Mouse (Mus musculus) cerebellum, postnatal 25 days (tissue): Measurements from ENCODE around the gene Gm1673.

ENCODE experiments used
- DNase-seq, 2 experiments: peaks; one replicate each; pipeline ENCODE4 v3.0.0; 2021; ENCODE audit warnings: mixed read lengths in 2 of 2

The Gm1673 gene

DNA sequence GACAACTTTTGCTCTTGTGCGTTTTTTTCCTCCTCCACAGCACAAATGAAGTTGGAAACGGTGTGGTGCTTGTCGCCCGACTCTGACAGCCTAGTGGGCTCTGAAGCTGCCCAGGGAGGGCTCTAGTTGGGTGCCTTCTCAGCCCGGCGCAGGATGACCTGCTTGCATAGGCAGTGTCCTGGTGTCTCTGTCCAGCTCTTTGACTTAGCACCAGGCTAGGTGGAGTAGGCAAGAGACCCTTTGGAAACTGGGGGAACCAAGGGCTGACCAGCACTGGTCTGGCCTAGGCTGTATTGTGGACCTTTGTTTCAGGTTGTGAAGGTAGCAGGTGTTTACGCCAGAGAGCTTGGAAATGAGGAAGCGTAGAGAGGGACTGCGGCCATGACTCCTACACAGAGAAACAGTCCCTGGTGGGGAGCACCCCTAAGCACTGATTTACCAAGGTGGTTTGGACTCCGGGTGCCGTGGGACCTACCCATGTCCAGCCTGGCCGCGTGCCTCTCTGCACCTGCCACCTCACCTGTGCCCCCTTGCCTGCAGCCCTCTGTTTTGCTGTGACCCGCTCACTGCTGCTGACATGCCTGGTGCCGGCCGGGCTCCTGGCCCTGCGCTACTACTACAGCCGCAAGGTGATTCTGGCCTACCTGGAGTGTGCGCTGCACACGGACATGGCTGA is 14.7 kb downstream of the Gm1673 start:
- DNase-seq = peak; percentile 44 to 51

DNA sequence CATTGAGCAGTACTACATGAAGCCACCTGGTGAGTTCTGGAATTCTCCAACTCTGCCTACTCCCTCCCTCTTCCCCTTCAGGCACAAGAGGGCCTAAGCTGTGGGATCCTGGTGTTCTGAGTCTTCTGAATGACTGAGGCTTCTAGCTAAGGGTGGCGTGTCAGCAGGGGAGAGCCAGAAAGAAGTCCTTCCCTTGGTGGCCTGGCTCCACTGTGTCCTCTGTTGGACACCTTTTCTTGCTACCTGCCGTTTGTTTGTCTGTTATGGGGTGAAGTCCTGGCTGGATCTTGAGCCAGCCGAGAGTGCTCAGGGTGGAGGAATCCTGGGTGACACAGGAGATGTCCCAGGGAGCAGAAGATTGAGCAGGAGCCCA is 15.3 kb downstream of the Gm1673 start:
- DNase-seq = no peak

DNA sequence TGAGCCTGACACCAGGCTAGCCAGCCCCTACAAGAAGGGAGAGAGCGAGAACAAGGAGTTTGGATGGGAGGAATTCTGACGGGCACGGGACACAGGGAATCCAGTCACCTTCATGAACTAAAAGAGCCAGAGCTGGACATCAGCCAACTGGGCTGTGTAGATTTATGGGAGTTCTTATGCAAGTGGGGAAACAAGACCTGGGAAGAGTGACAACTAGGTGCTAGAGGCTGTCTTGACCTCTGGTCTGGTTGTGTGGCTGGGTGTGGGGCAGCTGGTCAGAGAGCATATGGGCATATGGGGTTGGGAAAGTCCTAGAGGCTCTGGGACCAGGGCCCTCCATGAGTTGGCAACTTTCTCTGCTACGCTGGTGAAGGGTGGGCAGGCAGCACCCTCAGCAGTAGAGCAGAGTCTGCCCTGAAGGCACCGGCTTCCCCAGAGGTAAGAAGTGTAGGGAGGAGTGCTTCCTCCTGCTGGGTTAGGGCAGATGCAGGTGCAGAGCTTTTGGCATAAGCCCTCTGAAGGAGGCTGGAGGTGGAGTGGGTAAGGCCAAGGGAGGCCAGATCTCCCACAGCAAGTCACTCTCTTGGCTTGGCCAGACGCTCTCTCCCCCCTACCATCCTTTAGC is 16.3 kb downstream of the Gm1673 start:
- DNase-seq = peak; percentile 32 to 53

DNA sequence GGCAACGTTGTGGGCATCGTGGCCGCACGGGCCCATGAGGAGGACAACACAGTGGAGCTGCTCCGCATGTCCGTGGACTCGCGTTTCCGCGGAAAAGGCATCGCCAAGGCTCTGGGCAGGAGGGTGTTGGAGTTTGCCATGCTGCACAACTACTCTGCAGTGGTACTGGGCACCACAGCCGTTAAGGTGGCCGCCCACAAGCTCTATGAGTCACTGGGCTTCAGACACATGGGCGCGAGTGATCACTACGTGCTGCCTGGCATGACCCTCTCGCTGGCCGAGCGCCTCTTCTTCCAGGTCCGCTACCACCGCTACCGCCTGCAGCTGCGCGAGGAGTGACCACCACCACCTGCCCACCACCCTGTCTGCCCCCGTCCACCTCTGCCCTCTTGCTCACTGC is 17.6 kb downstream of the Gm1673 start:
- peak; percentile 11 to 22 for DNase-seq

DNA sequence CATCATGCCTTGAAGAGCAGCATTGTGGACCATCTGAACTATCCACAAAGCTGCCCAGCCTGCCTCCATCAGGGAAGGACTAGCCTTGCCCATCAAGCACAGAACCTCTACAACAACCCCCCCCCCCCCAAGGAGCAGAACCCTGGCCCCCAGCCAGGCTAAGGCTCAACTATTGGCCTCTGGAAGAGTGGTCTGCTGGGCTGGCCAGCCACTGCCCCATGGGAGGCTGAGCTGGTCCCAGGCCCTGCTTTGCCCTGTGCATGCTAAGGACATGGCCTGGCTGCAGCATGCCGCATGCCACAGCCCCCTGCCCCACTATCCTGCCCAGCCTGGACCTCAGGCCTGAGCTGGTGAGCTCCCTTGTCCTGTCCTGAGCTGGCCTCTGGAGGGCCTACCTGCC is 18.2 kb downstream of the Gm1673 start:
- DNase-seq = peak; percentile 9 to 21

DNA sequence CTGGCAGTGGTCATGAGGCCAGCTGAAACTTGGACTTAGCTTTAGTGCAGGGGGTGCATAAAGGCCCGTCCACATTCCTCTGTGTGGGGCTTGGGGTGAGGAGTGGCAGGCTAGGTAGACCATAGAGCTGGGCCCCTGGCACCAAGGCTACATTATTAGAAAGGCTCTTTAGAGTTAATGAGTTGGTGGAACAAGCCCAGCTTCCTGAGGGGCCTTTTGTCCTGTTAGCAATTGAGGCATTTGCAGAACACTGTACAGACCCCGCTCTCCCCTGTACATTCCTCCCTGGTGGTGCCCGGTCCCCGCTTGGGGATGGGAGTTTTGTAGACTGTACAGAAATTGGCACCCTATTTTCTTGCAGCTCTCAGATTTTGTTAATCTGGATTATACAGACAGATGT is 19.4 kb downstream of the Gm1673 start:
- DNase-seq = no peak

DNA sequence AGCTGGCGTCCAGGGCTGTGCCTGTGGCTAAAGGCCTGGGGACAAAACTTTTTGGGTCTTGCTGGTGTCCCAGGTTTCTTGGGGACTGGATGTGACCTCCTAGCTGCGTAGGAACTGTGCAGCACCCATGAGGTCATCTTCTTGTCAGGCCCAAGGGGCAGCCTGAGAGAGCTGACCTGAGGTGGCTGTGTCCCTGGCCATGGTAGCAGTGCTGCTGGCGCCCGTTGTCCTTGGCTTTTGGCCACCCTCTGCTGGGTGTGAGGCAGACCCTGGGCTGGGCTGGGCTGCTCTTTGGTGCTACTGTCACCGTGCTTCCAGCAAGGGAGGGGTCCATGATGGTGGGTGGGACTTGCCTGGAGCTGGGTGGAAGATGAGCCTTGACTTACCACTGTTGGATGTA is 21.4 kb downstream of the Gm1673 start:
- DNase-seq = peak; percentile 15 to 32

DNA sequence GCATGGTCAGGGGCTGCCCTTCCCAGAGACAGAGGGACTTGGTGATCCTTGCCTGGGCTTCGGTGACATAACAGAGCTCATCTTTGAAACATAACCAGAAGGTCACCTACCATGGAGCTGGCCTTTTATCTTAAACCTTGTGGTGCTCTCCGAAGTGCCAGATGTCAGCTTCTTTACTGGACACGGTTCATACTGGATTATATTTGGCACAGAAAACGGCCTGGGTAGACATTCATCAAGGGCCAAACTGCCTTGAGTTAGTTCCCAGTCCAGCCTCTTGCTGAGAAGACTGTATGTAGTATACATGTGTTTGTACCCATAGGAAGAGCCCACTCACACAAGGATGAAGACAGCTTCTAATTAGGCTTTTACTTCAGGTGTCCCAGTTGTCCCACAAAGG is 23.6 kb downstream of the Gm1673 start:
- DNase-seq = no peak

DNA sequence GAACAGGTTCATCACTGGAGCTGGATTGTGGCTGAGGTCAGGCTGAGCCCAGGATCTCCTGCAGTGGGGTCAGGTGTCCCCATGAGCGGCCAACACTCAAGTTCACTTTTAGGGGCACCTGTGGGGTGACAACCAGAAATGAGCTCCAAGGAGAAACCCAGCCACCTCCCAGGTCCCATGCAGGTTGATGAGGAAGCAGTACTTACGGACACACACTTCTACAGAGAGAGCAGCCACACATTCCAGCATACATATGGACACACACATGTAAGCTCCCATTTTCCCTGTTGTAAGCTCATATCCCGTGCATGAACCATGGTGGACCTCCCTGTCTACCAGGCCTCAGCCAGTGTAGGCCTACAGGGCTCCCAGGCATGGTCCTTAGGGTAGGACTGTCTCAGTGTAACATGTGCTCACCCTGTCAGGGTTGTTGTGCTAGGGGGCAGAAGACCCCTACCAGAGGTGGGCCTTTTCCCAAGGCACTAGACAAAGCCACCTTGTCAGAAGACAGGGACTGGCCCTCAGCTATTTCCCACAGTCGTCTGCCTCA is 24.2 kb downstream of the Gm1673 start:
- DNase-seq = no peak

DNA sequence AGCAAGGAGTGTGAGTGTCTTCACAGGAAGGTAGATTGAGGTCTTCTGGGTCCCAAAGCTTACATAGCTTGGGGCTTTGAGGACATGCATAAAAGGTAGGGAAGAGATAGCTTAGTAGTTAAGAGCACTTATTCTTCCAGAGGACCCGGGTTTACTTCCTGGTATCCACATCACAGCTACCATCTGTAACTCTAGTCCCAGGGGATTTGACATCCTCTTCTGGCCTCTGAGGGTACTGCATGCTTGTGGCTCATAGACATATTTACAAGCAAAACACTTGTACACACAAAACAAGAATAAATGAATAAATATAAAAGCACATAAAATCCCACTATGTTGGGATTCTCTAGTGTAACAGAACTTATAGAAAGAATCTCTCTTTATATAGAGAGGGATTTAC is 31.4 kb downstream of the Gm1673 start:
- DNase-seq = no peak

DNA sequence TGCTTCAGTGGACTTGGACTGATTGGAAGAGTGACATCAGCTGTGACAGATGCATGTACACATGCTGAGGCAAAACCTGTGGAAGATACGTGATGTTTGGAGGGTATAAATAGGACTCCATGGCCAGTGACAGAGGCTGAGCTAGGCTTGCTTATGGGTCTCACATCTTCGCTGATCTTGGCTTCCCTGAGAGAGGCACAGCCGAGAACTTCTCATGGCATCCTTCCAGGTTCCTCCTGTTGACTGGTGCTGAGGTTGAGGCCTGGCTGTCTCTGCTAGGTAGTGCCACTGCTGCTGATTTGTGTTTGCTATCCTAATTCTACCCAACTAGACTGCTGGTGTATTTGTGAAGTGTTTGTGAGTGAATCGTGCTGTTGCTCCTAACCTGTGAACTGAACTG is 35.7 kb downstream of the Gm1673 start:
- DNase-seq = no peak

DNA sequence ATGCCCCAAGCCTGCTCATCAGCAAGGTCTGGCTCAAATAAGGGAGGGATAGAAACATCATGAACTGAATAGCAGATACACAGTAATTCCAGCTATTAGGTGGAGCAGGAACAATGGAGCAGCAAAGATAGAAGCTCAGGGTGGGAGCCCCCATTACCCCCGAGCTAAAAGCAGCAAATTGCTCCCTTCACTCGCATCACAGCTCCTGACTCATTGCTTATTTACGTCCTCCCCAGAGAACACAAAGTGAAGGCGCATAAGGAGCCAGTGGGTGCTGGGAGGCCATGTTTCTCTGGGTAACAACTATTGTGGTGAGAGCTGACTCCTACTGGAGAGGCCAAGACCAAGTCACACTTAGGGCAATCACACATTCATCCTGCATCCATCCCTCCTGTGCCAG is 46.9 kb downstream of the Gm1673 start:
- no peak for DNase-seq

DNA sequence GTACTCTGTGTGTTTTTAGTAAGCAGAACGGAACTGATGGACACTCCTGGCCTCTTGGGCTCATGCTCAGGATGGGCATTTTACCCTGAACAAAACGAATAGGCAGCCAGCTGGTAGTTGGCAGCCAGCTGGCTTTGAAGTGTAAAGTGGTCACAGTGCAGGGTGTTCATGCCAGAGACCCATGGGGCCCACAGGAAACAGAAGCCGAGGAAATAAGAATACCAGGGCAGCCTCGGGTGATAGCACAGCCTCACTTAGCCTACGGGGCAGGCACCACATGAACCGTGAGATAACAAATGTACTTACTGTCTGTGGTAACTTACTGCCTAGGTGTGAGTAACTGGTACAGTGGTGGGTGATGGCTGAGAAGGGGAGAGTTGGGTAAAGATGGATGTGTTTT is 47.8 kb downstream of the Gm1673 start:
- peak in 1 of 2 experiments; percentile 13 for DNase-seq

DNA sequence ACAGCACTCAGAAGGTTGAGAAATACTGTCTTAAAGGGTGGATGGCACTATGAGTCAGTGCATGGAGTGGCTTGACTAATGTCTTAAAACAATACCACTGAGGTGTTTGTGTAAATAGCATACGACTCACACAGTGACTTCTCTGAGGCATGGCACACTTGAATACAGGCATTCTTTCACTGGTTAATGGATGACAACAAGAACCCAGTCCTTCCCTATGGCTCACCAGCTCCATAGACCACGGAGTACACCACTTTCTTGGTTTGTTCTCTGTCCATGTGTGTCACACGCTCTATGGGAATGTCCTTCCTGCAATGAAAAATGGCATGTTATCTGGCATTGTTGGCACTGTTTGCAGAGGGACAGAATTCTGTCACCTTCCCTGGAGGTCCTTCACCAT is 49.3 kb downstream of the Gm1673 start:
- no peak for DNase-seq
